Mouse (Mus musculus) limb, embryonic 15.5 days (tissue): ENCODE measurements around the gene Map1lc3a. TPM values are rescaled to one million over a fixed set of nuclear protein-coding genes. Genes with fewer than 3 reads are reported as not detected.
A peak's percentile ranks its signal among the peaks of the same experiment; 100 is the strongest.

Experiments
- ATAC-seq: fragments of 200-750 bp; cut with Nextera tagmentation; 2 replicates; pipeline ENCODE4 v1.8.0; 2017; ENCODE audit warnings: low read depth, moderate TSS enrichment; ENCODE audit not compliant: insufficient number of reproducible peaks, low FRiP score, low TSS enrichment
- H3K27ac ChIP-seq: fragments of 300-500 bp; sonication (generic); 2 replicates; pipeline ENCODE4 v1.5.1; 2015; ENCODE audit warnings: moderate library complexity, mild to moderate bottlenecking, inconsistent platforms
- H3K27me3 ChIP-seq: fragments of 300-500 bp; sonication (generic); 2 replicates; pipeline ENCODE4 v1.6.1; 2015; ENCODE audit warnings: inconsistent platforms
- H3K36me3 ChIP-seq: fragments of 300-500 bp; sonication (generic); 2 replicates; pipeline ENCODE4 v1.6.1; 2015; ENCODE audit warnings: inconsistent platforms
- H3K4me1 ChIP-seq: fragments of 300-500 bp; sonication (generic); 2 replicates; pipeline ENCODE4 v1.6.1; 2015; ENCODE audit warnings: inconsistent platforms
- H3K4me2 ChIP-seq: fragments of 300-500 bp; sonication (generic); 2 replicates; pipeline ENCODE4 v1.6.1; 2015; ENCODE audit warnings: mild to moderate bottlenecking, inconsistent platforms
- H3K4me3 ChIP-seq: fragments of 300-500 bp; sonication (generic); 2 replicates; pipeline ENCODE4 v1.5.1; 2015; ENCODE audit warnings: mild to moderate bottlenecking, inconsistent platforms
- H3K9ac ChIP-seq: fragments of 300-500 bp; sonication (generic); 2 replicates; pipeline ENCODE4 v1.6.1; 2015; ENCODE audit warnings: inconsistent platforms
- H3K9me3 ChIP-seq: fragments of 300-500 bp; sonication (generic); 2 replicates; pipeline ENCODE4 v1.6.1; 2016; ENCODE audit warnings: inconsistent platforms
- WGBS: fragments of 180-500 bp; shearing (Covaris S2); methylation state at CpG from one replicate; pipeline ENCODE4 v1.1.7; 2015; 5-methylcytosine and 5-hydroxymethylcytosine counted together
- polyA plus RNA-seq: library from polyadenylated mRNA; unstranded; fragments of >200 nt; fragmentation: Nextera tagmentation; extraction: Ambion mirVana; gene quantifications from 2 replicates; pipeline ENCODE4 v1.2.1, GENCODE M21; 2015

Gene Map1lc3a
- polyA plus RNA-seq, 1 experiment from 2014 or later: 220 TPM

DNA sequence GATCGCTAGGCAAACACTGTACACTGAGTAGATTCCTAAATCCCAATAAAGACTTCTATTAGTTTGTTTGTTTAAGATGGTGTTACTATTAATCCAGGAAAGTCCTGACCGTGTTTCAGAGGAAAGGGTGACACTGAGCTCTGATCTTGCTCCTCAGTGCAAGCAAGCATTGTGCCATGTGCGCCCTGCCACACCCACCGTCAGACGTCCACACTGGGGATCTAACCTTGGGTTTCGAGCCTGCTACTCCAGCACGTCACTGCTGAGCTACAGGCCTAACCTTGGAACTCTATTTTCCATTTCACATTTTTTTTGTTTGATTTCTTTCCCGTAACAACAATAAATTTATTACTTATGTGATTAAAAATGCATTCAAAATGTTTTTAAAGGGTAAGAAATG is 14.0 kb downstream of the Map1lc3a start:
- H3K9me3 ChIP-seq: no peaks in the 10 kb centered on the region
- H3K27ac ChIP-seq: no peak overlapping the region
- H3K36me3 ChIP-seq: peaks cover 57% of the 10 kb centered on the region
- H3K27me3 ChIP-seq: no peaks in the 10 kb centered on the region
- H3K4me2 ChIP-seq: no peak overlapping the region
- no peak overlapping the region for H3K4me3 ChIP-seq
- 92% methylated on average over 8 of the region's 8 CpGs for WGBS
- no peak overlapping the region for H3K9ac ChIP-seq
- no peaks in the 10 kb centered on the region for H3K4me1 ChIP-seq
- no peak for ATAC-seq

DNA sequence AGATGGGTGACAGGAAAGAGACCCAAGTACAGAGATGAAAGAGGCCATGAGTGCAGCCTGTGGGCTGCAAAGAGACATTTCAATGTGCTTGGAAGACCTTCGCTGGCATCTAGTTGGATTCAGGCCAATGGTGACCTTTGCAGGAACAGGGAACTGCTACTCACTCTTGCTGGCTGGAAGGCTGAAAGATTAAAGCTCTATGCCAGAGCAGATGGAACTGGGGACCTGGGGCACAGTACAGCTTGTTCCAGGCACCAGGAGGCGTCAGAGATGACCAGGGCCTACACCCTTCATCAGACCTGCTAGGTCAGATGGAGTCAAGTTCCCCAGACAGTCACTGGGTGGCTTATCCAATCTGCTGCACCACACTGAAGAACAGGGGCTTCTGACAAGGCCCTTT is 17.3 kb downstream of the Map1lc3a start:
- Histone ChIP-seq H3K36me3 (peaks cover 78% of the 10 kb centered on the region), H3K9me3 (no peaks in the 10 kb centered on the region), H3K27me3 (no peaks in the 10 kb centered on the region), H3K4me3 (no peak overlapping the region), H3K9ac (no peak overlapping the region), H3K4me2 (no peak overlapping the region), H3K27ac (no peak overlapping the region), H3K4me1 (no peaks in the 10 kb centered on the region)
- ATAC-seq: no peak
- WGBS: 88% methylated on average over 2 of the region's 2 CpGs

DNA sequence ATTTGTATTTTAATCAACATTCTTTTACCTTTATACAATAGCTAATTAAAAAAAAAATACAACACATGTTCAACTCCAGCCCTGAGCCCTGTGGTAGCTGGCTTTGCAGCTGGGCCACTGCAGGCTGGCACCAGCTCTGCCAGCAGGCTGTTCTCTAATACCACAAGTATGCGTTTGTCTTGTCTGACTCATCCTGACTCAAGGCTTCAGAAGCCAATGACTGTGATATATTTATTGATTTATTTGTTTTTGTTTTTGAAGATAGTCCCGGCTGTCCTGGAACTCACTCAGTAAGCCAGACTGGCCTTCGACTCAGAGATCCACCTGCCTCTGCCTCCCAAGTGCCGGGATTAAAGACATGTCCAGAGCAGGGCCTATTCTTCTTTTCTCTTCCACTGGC is 17.8 kb downstream of the Map1lc3a start:
- H3K9ac ChIP-seq: no peak overlapping the region
- no peak for ATAC-seq
- H3K36me3 ChIP-seq: peaks cover 84% of the 10 kb centered on the region

DNA sequence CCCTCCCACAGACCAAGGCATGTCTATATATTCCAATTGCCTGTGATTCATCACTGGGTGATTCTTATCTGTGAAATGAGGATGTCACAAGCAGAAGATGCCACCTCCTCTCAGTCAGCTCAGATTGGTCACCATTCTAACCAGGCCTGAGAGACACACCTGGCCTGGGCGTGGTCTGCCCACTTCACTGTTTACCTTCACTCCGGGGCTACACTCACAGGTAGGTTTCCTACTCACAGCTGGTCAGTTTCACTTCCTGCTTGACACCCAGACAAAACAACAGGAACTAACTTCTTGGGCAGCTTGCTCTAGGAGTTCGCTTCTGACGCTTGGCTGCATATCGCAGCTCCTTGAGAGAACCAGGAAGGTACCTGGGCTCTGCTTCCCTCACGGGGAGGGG is 19.4 kb downstream of the Map1lc3a start:
- peaks cover 83% of the 10 kb centered on the region for H3K36me3 ChIP-seq
- H3K4me3 ChIP-seq: no peak overlapping the region
- no peaks in the 10 kb centered on the region for H3K4me1 ChIP-seq
- 90% methylated on average over 6 of the region's 6 CpGs for WGBS
- no peak overlapping the region for H3K9ac ChIP-seq
- ATAC-seq: no peak
- H3K4me2 ChIP-seq: no peak overlapping the region
- H3K9me3 ChIP-seq: no peaks in the 10 kb centered on the region
- H3K27ac ChIP-seq: no peak overlapping the region
- no peaks in the 10 kb centered on the region for H3K27me3 ChIP-seq

More for the DNA sequence above, 17.8 kb downstream of the Map1lc3a start:
- H3K4me2 ChIP-seq: no peak overlapping the region
- no peak overlapping the region for H3K27ac ChIP-seq
- H3K27me3 ChIP-seq: no peaks in the 10 kb centered on the region
- no peaks in the 10 kb centered on the region for H3K9me3 ChIP-seq
- no peaks in the 10 kb centered on the region for H3K4me1 ChIP-seq
- 92% methylated on average over 4 of the region's 4 CpGs for WGBS
- H3K4me3 ChIP-seq: no peak overlapping the region

DNA sequence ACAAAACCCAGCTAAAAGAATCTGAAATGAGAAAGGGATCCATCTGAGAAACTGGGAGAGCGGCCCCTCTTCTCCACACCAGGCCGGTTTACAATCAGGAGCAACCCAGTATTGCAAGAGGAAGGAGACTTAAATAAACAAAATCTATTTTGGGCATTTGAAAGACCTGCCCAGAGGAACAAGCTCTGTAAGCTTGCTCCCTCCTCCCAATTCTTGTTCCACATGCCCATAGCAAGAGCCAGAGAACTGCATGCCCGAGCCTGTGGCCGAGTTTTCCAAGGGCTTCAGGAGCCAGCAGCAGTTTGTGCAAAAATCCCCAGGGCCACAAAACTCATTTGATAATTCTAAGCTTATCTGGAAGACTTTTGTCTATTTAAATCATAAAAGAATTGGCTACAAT is 23.5 kb downstream of the Map1lc3a start:
- Histone ChIP-seq H3K9ac (no peak overlapping the region), H3K4me3 (no peak overlapping the region), H3K9me3 (no peaks in the 10 kb centered on the region), H3K4me2 (no peak overlapping the region), H3K4me1 (no peaks in the 10 kb centered on the region), H3K36me3 (peaks cover 61% of the 10 kb centered on the region), H3K27me3 (no peaks in the 10 kb centered on the region), H3K27ac (no peak overlapping the region)
- ATAC-seq: no peak
- 77% methylated on average over 4 of the region's 4 CpGs for WGBS

DNA sequence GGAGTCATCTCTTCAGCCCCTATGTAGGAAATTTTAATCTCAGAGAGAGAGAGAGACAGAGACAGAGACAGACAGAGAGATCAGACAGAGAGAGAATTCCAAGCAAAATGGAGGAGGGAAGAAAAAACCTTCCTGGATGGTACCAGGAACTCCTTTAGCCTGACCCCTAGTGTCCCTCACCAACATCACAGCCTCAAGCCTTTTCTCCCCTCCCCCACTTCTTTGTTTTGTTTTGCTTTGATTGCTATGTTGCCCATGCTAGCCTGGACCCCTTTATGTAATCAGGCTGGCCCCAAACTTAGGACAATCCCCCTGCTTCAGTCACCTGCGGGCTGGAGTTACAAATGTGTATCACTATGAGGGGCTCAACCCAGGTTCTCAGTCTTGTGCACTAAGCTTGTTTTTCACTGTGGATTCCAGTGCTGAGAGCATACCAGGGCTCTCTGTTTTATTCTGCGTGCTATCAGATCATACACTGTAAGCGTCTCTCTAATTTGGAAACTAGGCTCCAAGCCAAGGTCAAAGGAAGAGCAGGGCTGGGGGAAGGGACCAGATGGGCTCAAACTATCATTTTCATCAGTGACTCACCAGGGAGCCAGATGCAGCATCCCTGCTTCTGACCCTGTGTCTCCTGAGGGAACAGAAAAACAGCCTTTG is 33.0 kb downstream of the Map1lc3a start:
- no peaks in the 10 kb centered on the region for H3K9me3 ChIP-seq
- 0 out of 2 replicates have a peak, but pooled peaks cover 4% of the 10 kb centered on the region for H3K4me1 ChIP-seq
- no peak overlapping the region for H3K4me3 ChIP-seq
- no peak overlapping the region for H3K4me2 ChIP-seq
- H3K36me3 ChIP-seq: peaks cover 22% of the 10 kb centered on the region
- ATAC-seq: no peak
- 0 out of 2 replicates have a peak overlapping the region, but pooled peaks have one; percentile 11 for H3K27ac ChIP-seq
- 37% methylated on average over 3 of the region's 3 CpGs for WGBS
- H3K9ac ChIP-seq: no peak overlapping the region
- no peaks in the 10 kb centered on the region for H3K27me3 ChIP-seq

GRCm38 (mm10) chr2:155313671-155314070 is 37.6 kb downstream of the Map1lc3a start:
- ATAC-seq: no peak
- no peak overlapping the region for H3K9ac ChIP-seq
- 0 out of 2 replicates have a peak, but pooled peaks cover 4% of the 10 kb centered on the region for H3K4me1 ChIP-seq
- WGBS: 29% methylated on average over 6 of the region's 6 CpGs
- H3K4me2 ChIP-seq: no peak overlapping the region
- H3K27ac ChIP-seq: no peak overlapping the region
- H3K36me3 ChIP-seq: peaks cover 14% of the 10 kb centered on the region
- H3K4me3 ChIP-seq: no peak overlapping the region
- H3K27me3 ChIP-seq: no peaks in the 10 kb centered on the region
- no peaks in the 10 kb centered on the region for H3K9me3 ChIP-seq

DNA sequence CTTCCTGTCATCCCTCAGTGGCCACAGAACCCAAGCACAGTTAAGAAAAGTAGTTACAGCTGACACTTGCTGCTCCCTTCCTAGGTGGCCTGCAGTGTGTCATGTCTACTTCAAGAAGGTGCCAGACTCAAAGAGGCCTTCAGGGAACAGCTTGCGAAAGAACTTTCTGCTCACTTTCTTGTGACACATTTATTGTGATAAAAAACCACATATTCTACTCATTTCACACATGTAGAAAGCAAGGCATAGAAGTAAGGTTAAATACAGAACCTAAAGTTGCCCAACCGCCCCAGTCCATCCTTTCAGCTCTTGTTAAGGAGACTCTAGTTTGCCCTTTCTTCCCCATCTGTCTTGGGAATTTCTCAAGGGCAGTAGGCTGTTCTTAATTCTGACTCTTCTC is 42.5 kb downstream of the Map1lc3a start:
- ATAC-seq: no peak
- 93% methylated on average over 2 of the region's 2 CpGs for WGBS
- H3K27ac ChIP-seq: no peak overlapping the region

GRCm38 (mm10) chr2:155320596-155320995 is 44.5 kb downstream of the Map1lc3a start:
- Histone ChIP-seq H3K36me3 (peaks cover 26% of the 10 kb centered on the region), H3K4me3 (no peak overlapping the region), H3K4me1 (no peaks in the 10 kb centered on the region), H3K27me3 (no peaks in the 10 kb centered on the region), H3K9ac (no peak overlapping the region), H3K4me2 (no peak overlapping the region), H3K9me3 (no peaks in the 10 kb centered on the region), H3K27ac (no peak overlapping the region)
- 63% methylated on average over 5 of the region's 5 CpGs for WGBS
- no peak for ATAC-seq

More for the DNA sequence above, 42.5 kb downstream of the Map1lc3a start:
- H3K9me3 ChIP-seq: no peaks in the 10 kb centered on the region
- no peaks in the 10 kb centered on the region for H3K27me3 ChIP-seq
- no peaks in the 10 kb centered on the region for H3K4me1 ChIP-seq
- H3K4me2 ChIP-seq: no peak overlapping the region
- H3K9ac ChIP-seq: no peak overlapping the region
- H3K36me3 ChIP-seq: peaks cover 25% of the 10 kb centered on the region
- no peak overlapping the region for H3K4me3 ChIP-seq

DNA sequence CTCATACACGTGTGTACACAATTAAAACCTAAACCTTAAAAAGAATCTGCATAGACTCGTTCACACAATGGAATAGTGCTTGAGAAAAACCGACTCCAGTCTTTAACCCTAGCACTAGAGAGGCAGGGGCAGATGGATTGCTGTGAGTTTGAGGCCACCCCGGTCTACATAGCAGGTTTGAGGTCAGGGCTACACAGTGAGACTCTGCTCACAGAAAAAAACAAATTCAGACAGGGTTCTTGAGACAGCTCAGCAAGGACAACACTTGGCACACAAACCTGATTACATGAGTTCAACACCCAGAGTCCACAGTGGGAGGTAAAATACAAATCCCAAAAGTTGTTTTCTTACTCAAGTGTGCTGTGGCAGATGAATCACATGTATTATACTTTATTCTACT is 49.9 kb downstream of the Map1lc3a start:
- Histone ChIP-seq H3K9ac (no peak overlapping the region), H3K36me3 (peaks cover 37% of the 10 kb centered on the region)

More for the DNA sequence above, 49.9 kb downstream of the Map1lc3a start:
- Histone ChIP-seq H3K27ac (no peak overlapping the region), H3K27me3 (no peaks in the 10 kb centered on the region), H3K9me3 (no peaks in the 10 kb centered on the region), H3K4me3 (no peak overlapping the region), H3K4me2 (no peak overlapping the region), H3K4me1 (no peaks in the 10 kb centered on the region)
- 94% methylated on average over 4 of the region's 4 CpGs for WGBS
- ATAC-seq: no peak
